Mouse (Mus musculus) forebrain, embryonic 11.5 days (tissue): ENCODE data around the gene Leng8. TPM values are rescaled to one million over a fixed set of nuclear protein-coding genes. Genes with fewer than 3 reads are reported as not detected.

Source experiments
- polyA plus RNA-seq: library from polyadenylated mRNA; unstranded; fragments of >200 nt; fragmentation: Nextera tagmentation; extraction: Ambion mirVana; gene quantifications from 2 replicates; pipeline ENCODE4 v1.2.1, GENCODE M21; 2014

Gene Leng8
- polyA plus RNA-seq, 1 experiment from 2014 or later, result 77.5 TPM

Other genes starting within 250 kb of the Leng8 start
- not detected in 2 replicates for gene Gm14548, start 238.9 kb upstream of the Leng8 start, polyA plus RNA-seq
- gene Lilra6, start 221.5 kb upstream of the Leng8 start, polyA plus RNA-seq, result not detected in 2 replicates
- gene Lair1, start 73.8 kb upstream of the Leng8 start, polyA plus RNA-seq, result 1.2 and 1.4 TPM in 2 replicates
- gene Ttyh1, start 17.6 kb upstream of the Leng8 start, polyA plus RNA-seq, result 87.3 and 96.0 TPM in 2 replicates
- 1.6 and 2.7 TPM in 2 replicates for gene Leng9, start 13.3 kb downstream of the Leng8 start, polyA plus RNA-seq
- 16.2 and 17.8 TPM in 2 replicates for gene Cdc42ep5, start 27.8 kb downstream of the Leng8 start, polyA plus RNA-seq
- gene Lilra5, start 100.7 kb downstream of the Leng8 start, polyA plus RNA-seq, result 0.16 TPM in 1 of 2 replicates, not detected in the other
- not detected in 2 replicates for gene Ncr1, start 200.7 kb downstream of the Leng8 start, polyA plus RNA-seq